Mouse (Mus musculus): ENCODE measurements at regions not wholly inside any gene's neighbourhood (a gene's known extent, or its start where the extent isn't known, plus 50 kb on each side); places are given as distances from the start of the nearest gene placed in this dataset.

- H3K9me3 ChIP-seq (ENCODE audit: control insufficient read depth, low read length), result no peaks in the 10 kb centered on the region
- H3K4me1 ChIP-seq (ENCODE audit: control insufficient read depth, insufficient read depth, low read length), result 0 out of 2 replicates have a peak, but pooled peaks cover 5% of the 10 kb centered on the region
- no peak for ATAC-seq (ENCODE audit: low read depth)
- 75% methylated on average over 3 of the region's 3 CpGs for WGBS
- no peak overlapping the region for H3K27ac ChIP-seq (ENCODE audit: low read depth, low read length)
- H3K4me3 ChIP-seq (ENCODE audit: low read depth, low read length), result no peak overlapping the region
- no peak overlapping the region for H3K9ac ChIP-seq (replicated peaks; ENCODE audit: low read depth, low read length)
- H3K36me3 ChIP-seq (ENCODE audit: control insufficient read depth, insufficient read depth, low read length), result no peaks in the 10 kb centered on the region
- no peaks in the 10 kb centered on the region for H3K27me3 ChIP-seq (ENCODE audit: control insufficient read depth, insufficient read depth, low read length)
- H3K4me2 ChIP-seq (ENCODE audit: low read depth, low read length), result no peak overlapping the region
Measured at GRCm38 (mm10) chr19:21140456-21140855, 131.6 kb upstream of the Zfand5 start.

DNA sequence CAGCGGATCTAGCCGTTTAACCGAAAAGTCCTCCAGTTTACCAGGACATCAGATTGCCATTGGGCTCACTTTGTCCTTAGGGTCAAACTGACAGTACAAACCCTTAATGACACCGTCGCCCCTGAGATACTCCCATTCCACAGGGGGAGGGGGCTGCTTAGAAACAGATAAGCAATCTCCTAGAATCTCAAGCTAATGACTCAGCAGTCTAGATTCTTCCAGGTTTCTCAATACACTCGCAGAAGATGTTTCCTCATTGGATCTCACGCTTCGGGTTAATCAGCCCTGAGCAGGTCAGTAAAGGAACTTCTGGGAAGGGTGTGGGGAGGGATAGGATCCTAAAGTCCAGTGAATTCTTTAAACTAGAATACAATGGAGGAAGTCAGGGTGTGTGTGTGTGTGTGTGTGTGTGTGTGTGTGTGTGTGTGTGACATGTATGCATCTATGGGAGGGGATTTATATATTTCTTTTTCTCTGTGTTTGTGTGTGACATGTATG, 133.0 kb upstream of the Zfand5 start:
- Histone ChIP-seq H3K9ac (replicated peaks; ENCODE audit: low read depth, low read length) (no peak overlapping the region), H3K27ac (ENCODE audit: low read depth, low read length) (no peak overlapping the region), H3K4me1 (ENCODE audit: control insufficient read depth, insufficient read depth, low read length) (0 out of 2 replicates have a peak, but pooled peaks cover 7% of the 10 kb centered on the region), H3K36me3 (ENCODE audit: control insufficient read depth, insufficient read depth, low read length) (no peaks in the 10 kb centered on the region), H3K27me3 (ENCODE audit: control insufficient read depth, insufficient read depth, low read length) (no peaks in the 10 kb centered on the region), H3K4me2 (ENCODE audit: low read depth, low read length) (no peak overlapping the region), H3K4me3 (ENCODE audit: low read depth, low read length) (no peak overlapping the region), H3K9me3 (ENCODE audit: control insufficient read depth, low read length) (no peaks in the 10 kb centered on the region)
- no peak for ATAC-seq (ENCODE audit: low read depth)
- WGBS, result 85% methylated on average over 8 of the region's 8 CpGs

- Histone ChIP-seq H3K4me3 (ENCODE audit: low read depth, low read length) (no peak overlapping the region), H3K9me3 (ENCODE audit: control insufficient read depth, low read length) (no peaks in the 10 kb centered on the region), H3K4me2 (ENCODE audit: low read depth, low read length) (no peak overlapping the region), H3K36me3 (ENCODE audit: control insufficient read depth, insufficient read depth, low read length) (no peaks in the 10 kb centered on the region), H3K9ac (replicated peaks; ENCODE audit: low read depth, low read length) (no peak overlapping the region), H3K27ac (ENCODE audit: low read depth, low read length) (no peak overlapping the region), H3K4me1 (ENCODE audit: control insufficient read depth, insufficient read depth, low read length) (0 out of 2 replicates have a peak, but pooled peaks cover 7% of the 10 kb centered on the region), H3K27me3 (ENCODE audit: control insufficient read depth, insufficient read depth, low read length) (no peaks in the 10 kb centered on the region)
- ATAC-seq (ENCODE audit: low read depth), result no peak
- WGBS, result 78% methylated on average over 1 of the region's 1 CpGs
Measured at GRCm38 (mm10) chr19:21136756-21137155, 135.3 kb upstream of the Zfand5 start.

DNA sequence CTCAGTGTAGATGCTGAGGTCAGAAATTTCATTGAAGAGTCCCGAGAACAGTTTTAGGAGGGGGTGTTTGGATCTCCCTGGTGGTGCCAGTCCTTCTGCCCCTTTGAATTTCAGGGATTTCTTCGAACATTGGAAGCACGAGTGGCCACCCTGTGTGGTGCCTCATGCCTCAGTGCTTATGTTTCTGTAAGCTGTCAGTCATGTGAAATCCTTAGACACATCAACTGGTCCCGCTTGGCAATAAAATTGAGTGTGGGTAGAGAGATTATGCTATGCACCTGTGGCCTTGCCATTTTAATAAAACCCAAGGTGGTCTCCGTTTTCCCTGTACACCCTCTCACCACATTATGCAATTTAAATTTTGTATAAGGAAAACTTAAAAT, 136.1 kb upstream of the Zfand5 start:
- Histone ChIP-seq H3K9me3 (ENCODE audit: control insufficient read depth, low read length) (no peaks in the 10 kb centered on the region), H3K4me3 (ENCODE audit: low read depth, low read length) (no peak overlapping the region), H3K4me2 (ENCODE audit: low read depth, low read length) (no peak overlapping the region), H3K4me1 (ENCODE audit: control insufficient read depth, insufficient read depth, low read length) (0 out of 2 replicates have a peak, but pooled peaks cover 7% of the 10 kb centered on the region), H3K9ac (replicated peaks; ENCODE audit: low read depth, low read length) (no peak overlapping the region), H3K27me3 (ENCODE audit: control insufficient read depth, insufficient read depth, low read length) (no peaks in the 10 kb centered on the region), H3K36me3 (ENCODE audit: control insufficient read depth, insufficient read depth, low read length) (no peaks in the 10 kb centered on the region), H3K27ac (ENCODE audit: low read depth, low read length) (no peak overlapping the region)
- WGBS, result 39% methylated on average over 5 of the region's 5 CpGs
- 0 out of 2 replicates have a peak, but pooled peaks have one; percentile 23 for ATAC-seq (ENCODE audit: low read depth)

- H3K27ac ChIP-seq (ENCODE audit: low read depth, low read length), result no peak overlapping the region
- no peak overlapping the region for H3K9ac ChIP-seq (replicated peaks; ENCODE audit: low read depth, low read length)
- 0 out of 2 replicates have a peak, but pooled peaks cover 7% of the 10 kb centered on the region for H3K4me1 ChIP-seq (ENCODE audit: control insufficient read depth, insufficient read depth, low read length)
- H3K27me3 ChIP-seq (ENCODE audit: control insufficient read depth, insufficient read depth, low read length), result no peaks in the 10 kb centered on the region
- peak; percentile 74; the same call in 1 of the 2 replicates for ATAC-seq (ENCODE audit: low read depth)
- H3K4me2 ChIP-seq (ENCODE audit: low read depth, low read length), result no peak overlapping the region
- H3K4me3 ChIP-seq (ENCODE audit: low read depth, low read length), result no peak overlapping the region
- no peaks in the 10 kb centered on the region for H3K9me3 ChIP-seq (ENCODE audit: control insufficient read depth, low read length)
- 21% methylated on average over 6 of the region's 6 CpGs for WGBS
- no peaks in the 10 kb centered on the region for H3K36me3 ChIP-seq (ENCODE audit: control insufficient read depth, insufficient read depth, low read length)
Measured at GRCm38 (mm10) chr19:21135297-21135997, 136.6 kb upstream of the Zfand5 start.

DNA sequence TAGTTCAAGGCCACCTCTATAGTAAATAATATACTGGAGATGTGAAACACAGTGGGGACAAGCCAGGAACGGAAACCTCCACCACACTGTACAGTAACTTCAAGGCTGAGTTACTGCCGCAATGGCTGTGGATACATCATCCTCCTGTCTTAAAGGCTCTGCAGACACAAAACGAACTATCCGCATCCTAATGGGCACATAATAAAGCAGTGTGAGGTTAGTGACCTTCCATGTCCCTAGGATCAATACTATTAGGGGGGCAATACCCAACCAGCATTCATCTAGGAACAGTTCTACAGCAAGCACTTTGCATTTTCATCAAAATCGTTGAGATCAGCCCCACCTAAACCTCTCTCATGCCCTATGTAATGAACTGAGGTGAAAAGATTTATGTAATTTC, 142.4 kb upstream of the Zfand5 start:
- no peak overlapping the region for H3K27ac ChIP-seq (ENCODE audit: low read depth, low read length)
- ATAC-seq (ENCODE audit: low read depth), result no peak
- H3K4me1 ChIP-seq (ENCODE audit: control insufficient read depth, insufficient read depth, low read length), result no peaks in the 10 kb centered on the region
- WGBS, result 81% methylated on average over 5 of the region's 5 CpGs
- no peaks in the 10 kb centered on the region for H3K9me3 ChIP-seq (ENCODE audit: control insufficient read depth, low read length)
- H3K4me3 ChIP-seq (ENCODE audit: low read depth, low read length), result no peak overlapping the region
- no peaks in the 10 kb centered on the region for H3K27me3 ChIP-seq (ENCODE audit: control insufficient read depth, insufficient read depth, low read length)
- no peak overlapping the region for H3K9ac ChIP-seq (replicated peaks; ENCODE audit: low read depth, low read length)
- no peak overlapping the region for H3K4me2 ChIP-seq (ENCODE audit: low read depth, low read length)
- H3K36me3 ChIP-seq (ENCODE audit: control insufficient read depth, insufficient read depth, low read length), result no peaks in the 10 kb centered on the region

DNA sequence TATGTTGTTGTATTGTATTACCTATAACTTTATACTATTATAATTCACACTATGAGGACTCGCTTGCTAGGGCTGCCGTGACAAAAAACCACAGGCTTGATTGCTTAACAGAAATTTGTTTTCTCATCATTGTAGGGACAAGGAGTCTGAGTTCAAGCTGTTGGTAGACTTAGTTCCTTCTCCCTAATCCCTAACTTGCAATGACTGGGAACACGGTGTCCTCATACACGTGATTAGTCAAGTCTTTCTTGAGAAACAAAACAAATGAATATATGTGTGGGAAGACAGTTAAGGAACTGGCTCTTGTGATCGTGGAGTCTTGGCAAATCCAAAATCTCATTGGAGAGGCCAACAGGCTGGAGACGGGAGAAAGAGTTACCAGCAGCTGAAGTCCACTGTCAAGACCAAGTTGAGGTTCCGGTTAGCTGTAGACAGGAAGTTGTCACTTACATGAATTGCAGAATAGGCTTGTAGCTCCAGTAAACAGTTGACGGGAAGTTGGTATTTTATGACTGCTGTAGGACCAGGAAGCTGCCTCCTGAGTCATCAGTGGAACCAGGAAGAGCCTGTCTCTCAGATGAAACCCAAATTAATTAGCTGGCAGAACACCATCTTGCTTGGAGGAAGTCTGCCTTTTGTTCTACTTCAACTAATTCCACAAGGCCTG, 144.9 kb upstream of the Zfand5 start:
- no peaks in the 10 kb centered on the region for H3K36me3 ChIP-seq (ENCODE audit: control insufficient read depth, insufficient read depth, low read length)
- H3K4me3 ChIP-seq (ENCODE audit: low read depth, low read length), result no peak overlapping the region
- H3K9me3 ChIP-seq (ENCODE audit: control insufficient read depth, low read length), result no peaks in the 10 kb centered on the region
- no peak for ATAC-seq (ENCODE audit: low read depth)
- no peak overlapping the region for H3K4me2 ChIP-seq (ENCODE audit: low read depth, low read length)
- no peak overlapping the region for H3K27ac ChIP-seq (ENCODE audit: low read depth, low read length)
- WGBS, result 92% methylated on average over 8 of the region's 8 CpGs
- no peaks in the 10 kb centered on the region for H3K4me1 ChIP-seq (ENCODE audit: control insufficient read depth, insufficient read depth, low read length)
- H3K27me3 ChIP-seq (ENCODE audit: control insufficient read depth, insufficient read depth, low read length), result no peaks in the 10 kb centered on the region
- no peak overlapping the region for H3K9ac ChIP-seq (replicated peaks; ENCODE audit: low read depth, low read length)

DNA sequence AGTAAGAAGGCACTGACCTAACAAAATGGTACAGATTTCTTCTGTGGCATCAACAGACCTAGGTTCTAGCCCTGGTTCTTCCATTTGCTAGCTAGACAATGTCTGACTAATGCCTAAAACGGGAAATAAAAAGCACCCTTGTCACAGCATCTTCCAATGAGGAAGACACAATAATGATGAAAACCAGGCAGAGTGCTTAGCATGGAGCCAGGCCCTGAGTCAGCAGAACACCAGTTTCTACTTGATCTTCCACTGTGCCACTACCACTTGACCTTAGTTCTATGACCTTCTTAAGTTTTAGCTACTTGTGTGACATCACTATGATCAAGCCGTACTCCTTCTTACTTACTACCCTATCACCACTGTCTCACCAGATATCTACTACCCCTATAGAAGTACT, 145.4 kb upstream of the Zfand5 start:
- H3K4me3 ChIP-seq (ENCODE audit: low read depth, low read length), result no peak overlapping the region
- no peak for ATAC-seq (ENCODE audit: low read depth)
- H3K9ac ChIP-seq (replicated peaks; ENCODE audit: low read depth, low read length), result no peak overlapping the region
- H3K9me3 ChIP-seq (ENCODE audit: control insufficient read depth, low read length), result no peaks in the 10 kb centered on the region
- no peaks in the 10 kb centered on the region for H3K27me3 ChIP-seq (ENCODE audit: control insufficient read depth, insufficient read depth, low read length)
- no peaks in the 10 kb centered on the region for H3K4me1 ChIP-seq (ENCODE audit: control insufficient read depth, insufficient read depth, low read length)
- no peak overlapping the region for H3K27ac ChIP-seq (ENCODE audit: low read depth, low read length)
- no peaks in the 10 kb centered on the region for H3K36me3 ChIP-seq (ENCODE audit: control insufficient read depth, insufficient read depth, low read length)
- 93% methylated on average over 2 of the region's 2 CpGs for WGBS
- H3K4me2 ChIP-seq (ENCODE audit: low read depth, low read length), result no peak overlapping the region

DNA sequence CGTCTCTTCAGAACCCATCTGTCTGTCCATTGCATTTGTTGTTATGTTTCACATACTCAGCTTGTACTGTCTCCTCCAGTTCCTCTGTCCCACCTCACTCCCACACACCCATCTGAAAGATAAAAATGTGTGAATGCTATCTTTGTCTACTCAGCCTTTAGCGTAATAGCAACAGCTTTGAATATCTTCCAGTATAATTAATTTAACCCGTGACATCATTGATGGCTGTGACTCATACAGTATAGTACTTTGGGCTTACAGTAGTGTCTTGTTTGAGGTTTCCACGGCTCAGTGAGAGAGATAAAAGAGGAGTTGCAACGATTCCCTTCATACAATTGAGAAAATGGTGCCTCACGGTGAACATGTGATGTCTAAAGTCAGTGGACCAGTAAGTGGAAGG, 152.6 kb upstream of the Zfand5 start:
- ATAC-seq (ENCODE audit: low read depth), result no peak
- Histone ChIP-seq H3K27me3 (ENCODE audit: control insufficient read depth, insufficient read depth, low read length) (no peaks in the 10 kb centered on the region), H3K4me3 (ENCODE audit: low read depth, low read length) (no peak overlapping the region), H3K36me3 (ENCODE audit: control insufficient read depth, insufficient read depth, low read length) (no peaks in the 10 kb centered on the region), H3K9ac (replicated peaks; ENCODE audit: low read depth, low read length) (no peak overlapping the region), H3K9me3 (ENCODE audit: control insufficient read depth, low read length) (no peaks in the 10 kb centered on the region), H3K4me1 (ENCODE audit: control insufficient read depth, insufficient read depth, low read length) (no peaks in the 10 kb centered on the region), H3K27ac (ENCODE audit: low read depth, low read length) (no peak overlapping the region), H3K4me2 (ENCODE audit: low read depth, low read length) (no peak overlapping the region)
- WGBS, result 80% methylated on average over 6 of the region's 6 CpGs
